Mouse (Mus musculus): ENCODE data around the gene Slc6a11. TPM values are rescaled to one million over a fixed set of nuclear protein-coding genes. Genes with fewer than 3 reads are reported as not detected.

The Slc6a11 gene
- polyA plus RNA-seq, 1 experiment: not detected

GRCm38 (mm10) chr6:114144447-114145105 is 13.5 kb downstream of the Slc6a11 start:
- no peaks in the 10 kb centered on the region for H3K27me3 ChIP-seq (replicated peaks; ENCODE audit: control insufficient read depth, insufficient read depth, low read length)
- H3K4me1 ChIP-seq (ENCODE audit: control insufficient read depth, insufficient read depth, low read length): no peaks in the 10 kb centered on the region
- H3K27ac ChIP-seq (ENCODE audit: insufficient read depth, low read depth, low read length): no peak overlapping the region
- H3K4me3 ChIP-seq (ENCODE audit: insufficient read depth, low read depth, low read length): no peak overlapping the region
- no peak for DNase-seq
- TF ChIP-seq POLR2A (IDR thresholded peaks at IDR 0.05; ENCODE audit: low read depth, low read length): no peak
- TF ChIP-seq CTCF (conservative IDR thresholded peaks at IDR 0.05; ENCODE audit: insufficient read depth, insufficient read length, low read depth, low read length): no peak
- no peaks in the 10 kb centered on the region for H3K36me3 ChIP-seq (ENCODE audit: control insufficient read depth, insufficient read depth, low read length)
- WGBS: 67% methylated on average over 6 of the region's 6 CpGs

- TF ChIP-seq CTCF (conservative IDR thresholded peaks at IDR 0.05; ENCODE audit: insufficient read depth, insufficient read length, low read depth, low read length) (no peak), POLR2A (IDR thresholded peaks at IDR 0.05; ENCODE audit: low read depth, low read length) (no peak)
Measured at GRCm38 (mm10) chr6:114145650-114146329, 14.7 kb downstream of the Slc6a11 start.

DNA sequence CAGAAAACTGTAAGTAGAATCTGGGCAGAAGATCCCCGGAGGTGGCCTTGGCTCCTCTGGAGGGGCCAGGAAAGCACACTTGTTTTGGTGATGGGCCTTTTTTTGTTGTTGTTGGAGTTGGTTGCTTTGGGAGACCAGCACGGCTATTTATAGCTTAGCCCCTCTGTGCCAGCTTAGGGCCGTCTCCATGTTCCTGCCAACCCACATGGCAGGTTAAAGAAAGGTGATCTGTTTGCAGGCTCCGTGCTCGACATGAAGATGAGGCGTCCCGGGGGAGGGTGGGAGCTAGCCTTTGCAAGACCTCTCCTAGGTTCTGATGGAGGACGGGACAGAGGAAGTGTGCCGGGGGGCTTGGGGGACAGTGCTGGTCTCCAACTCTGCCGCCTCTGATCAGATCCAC is 24.7 kb downstream of the Slc6a11 start:
- Histone ChIP-seq H3K4me1 (ENCODE audit: control insufficient read depth, insufficient read depth, low read length) (no peaks in the 10 kb centered on the region), H3K4me3 (ENCODE audit: insufficient read depth, low read depth, low read length) (no peak overlapping the region), H3K27me3 (replicated peaks; ENCODE audit: control insufficient read depth, insufficient read depth, low read length) (no peaks in the 10 kb centered on the region), H3K36me3 (ENCODE audit: control insufficient read depth, insufficient read depth, low read length) (no peaks in the 10 kb centered on the region), H3K27ac (ENCODE audit: insufficient read depth, low read depth, low read length) (no peak overlapping the region)
- TF ChIP-seq CTCF (conservative IDR thresholded peaks at IDR 0.05; ENCODE audit: insufficient read depth, insufficient read length, low read depth, low read length) (no peak), POLR2A (IDR thresholded peaks at IDR 0.05; ENCODE audit: low read depth, low read length) (no peak)
- no peak for DNase-seq
- WGBS: 75% methylated on average over 10 of the region's 10 CpGs

More at GRCm38 (mm10) chr6:114145650-114146329, 14.7 kb downstream of the Slc6a11 start:
- no peaks in the 10 kb centered on the region for H3K36me3 ChIP-seq (ENCODE audit: control insufficient read depth, insufficient read depth, low read length)
- WGBS: 72% methylated on average over 6 of the region's 6 CpGs
- H3K4me3 ChIP-seq (ENCODE audit: insufficient read depth, low read depth, low read length): no peak overlapping the region
- H3K27me3 ChIP-seq (replicated peaks; ENCODE audit: control insufficient read depth, insufficient read depth, low read length): no peaks in the 10 kb centered on the region
- no peak for DNase-seq
- H3K4me1 ChIP-seq (ENCODE audit: control insufficient read depth, insufficient read depth, low read length): no peaks in the 10 kb centered on the region
- no peak overlapping the region for H3K27ac ChIP-seq (ENCODE audit: insufficient read depth, low read depth, low read length)

DNA sequence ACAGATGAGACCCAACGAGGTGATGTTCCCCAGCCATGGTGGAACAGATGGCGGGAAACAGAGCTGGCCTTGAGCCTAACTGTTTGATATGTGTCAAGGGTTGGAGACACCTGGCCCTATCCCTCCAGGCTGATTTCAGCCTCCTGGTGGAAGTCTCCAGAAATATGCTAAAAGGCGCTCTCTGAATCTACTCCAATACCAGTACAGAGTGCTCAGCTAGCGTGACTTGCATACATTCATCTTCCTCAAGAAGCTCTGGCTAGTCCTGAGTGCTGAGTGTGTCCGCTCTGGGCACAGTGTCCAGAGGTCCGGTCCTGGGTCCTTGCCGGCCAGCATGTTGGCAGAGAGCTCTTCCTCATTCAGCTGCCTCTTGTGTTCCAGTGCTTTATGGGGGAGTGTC is 27.8 kb downstream of the Slc6a11 start:
- H3K27me3 ChIP-seq (replicated peaks; ENCODE audit: control insufficient read depth, insufficient read depth, low read length): no peaks in the 10 kb centered on the region
- H3K27ac ChIP-seq (ENCODE audit: insufficient read depth, low read depth, low read length): no peak overlapping the region
- 80% methylated on average over 7 of the region's 7 CpGs for WGBS
- H3K4me3 ChIP-seq (ENCODE audit: insufficient read depth, low read depth, low read length): no peak overlapping the region
- H3K36me3 ChIP-seq (ENCODE audit: control insufficient read depth, insufficient read depth, low read length): no peaks in the 10 kb centered on the region
- TF ChIP-seq CTCF (conservative IDR thresholded peaks at IDR 0.05; ENCODE audit: insufficient read depth, insufficient read length, low read depth, low read length) (no peak), POLR2A (IDR thresholded peaks at IDR 0.05; ENCODE audit: low read depth, low read length) (no peak)
- H3K4me1 ChIP-seq (ENCODE audit: control insufficient read depth, insufficient read depth, low read length): no peaks in the 10 kb centered on the region
- no peak for DNase-seq

DNA sequence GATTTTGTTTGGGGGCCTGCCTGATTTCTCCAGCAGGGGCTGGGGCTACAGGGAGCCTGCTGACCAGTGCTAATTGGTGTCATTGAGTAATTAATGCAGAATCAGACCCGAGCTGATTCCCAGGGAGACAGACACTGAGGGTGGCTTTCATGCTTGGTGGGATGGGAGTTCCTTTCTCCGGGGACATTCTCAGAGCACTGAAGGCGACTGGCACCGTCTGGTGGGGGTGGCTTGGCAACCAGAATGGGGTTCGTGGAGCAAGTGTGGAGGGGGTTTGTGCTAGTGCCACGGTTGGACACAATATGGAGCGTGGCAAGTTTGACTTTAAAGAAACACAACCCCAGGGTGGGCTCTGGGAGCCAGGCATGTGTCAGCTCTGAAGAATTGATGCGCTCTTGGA is 29.7 kb downstream of the Slc6a11 start:
- TF ChIP-seq POLR2A (IDR thresholded peaks at IDR 0.05; ENCODE audit: low read depth, low read length) (no peak), CTCF (conservative IDR thresholded peaks at IDR 0.05; ENCODE audit: insufficient read depth, insufficient read length, low read depth, low read length) (no peak)
- H3K27ac ChIP-seq (ENCODE audit: insufficient read depth, low read depth, low read length): no peak overlapping the region
- DNase-seq: no peak
- no peaks in the 10 kb centered on the region for H3K36me3 ChIP-seq (ENCODE audit: control insufficient read depth, insufficient read depth, low read length)
- H3K27me3 ChIP-seq (replicated peaks; ENCODE audit: control insufficient read depth, insufficient read depth, low read length): no peaks in the 10 kb centered on the region
- no peaks in the 10 kb centered on the region for H3K4me1 ChIP-seq (ENCODE audit: control insufficient read depth, insufficient read depth, low read length)
- WGBS: 71% methylated on average over 8 of the region's 8 CpGs
- H3K4me3 ChIP-seq (ENCODE audit: insufficient read depth, low read depth, low read length): no peak overlapping the region

- 5% methylated on average over 8 of the region's 8 CpGs for WGBS
- Histone ChIP-seq H3K4me1 (ENCODE audit: control insufficient read depth, insufficient read depth, low read length) (no peaks in the 10 kb centered on the region), H3K4me3 (ENCODE audit: insufficient read depth, low read depth, low read length) (no peak overlapping the region), H3K36me3 (ENCODE audit: control insufficient read depth, insufficient read depth, low read length) (no peaks in the 10 kb centered on the region), H3K27ac (ENCODE audit: insufficient read depth, low read depth, low read length) (no peak overlapping the region), H3K27me3 (replicated peaks; ENCODE audit: control insufficient read depth, insufficient read depth, low read length) (no peaks in the 10 kb centered on the region)
- no peak for DNase-seq
- no peak for TF ChIP-seq POLR2A (IDR thresholded peaks at IDR 0.05; ENCODE audit: low read depth, low read length)
- TF ChIP-seq CTCF (conservative IDR thresholded peaks at IDR 0.05; ENCODE audit: insufficient read depth, insufficient read length, low read depth, low read length): no peak
Measured at GRCm38 (mm10) chr6:114174052-114174397, 43.0 kb downstream of the Slc6a11 start.

- 8% methylated on average over 9 of the region's 9 CpGs for WGBS
- TF ChIP-seq POLR2A (IDR thresholded peaks at IDR 0.05; ENCODE audit: low read depth, low read length) (no peak), CTCF (conservative IDR thresholded peaks at IDR 0.05; ENCODE audit: insufficient read depth, insufficient read length, low read depth, low read length) (no peak)
- Histone ChIP-seq H3K4me3 (ENCODE audit: insufficient read depth, low read depth, low read length) (no peak overlapping the region), H3K4me1 (ENCODE audit: control insufficient read depth, insufficient read depth, low read length) (no peaks in the 10 kb centered on the region), H3K27ac (ENCODE audit: insufficient read depth, low read depth, low read length) (no peak overlapping the region), H3K36me3 (ENCODE audit: control insufficient read depth, insufficient read depth, low read length) (no peaks in the 10 kb centered on the region), H3K27me3 (replicated peaks; ENCODE audit: control insufficient read depth, insufficient read depth, low read length) (no peaks in the 10 kb centered on the region)
- no peak for DNase-seq
Measured at GRCm38 (mm10) chr6:114174398-114175140, 43.5 kb downstream of the Slc6a11 start.
